Mouse (Mus musculus): Measurements from ENCODE around the gene Gm20458.

DNA sequence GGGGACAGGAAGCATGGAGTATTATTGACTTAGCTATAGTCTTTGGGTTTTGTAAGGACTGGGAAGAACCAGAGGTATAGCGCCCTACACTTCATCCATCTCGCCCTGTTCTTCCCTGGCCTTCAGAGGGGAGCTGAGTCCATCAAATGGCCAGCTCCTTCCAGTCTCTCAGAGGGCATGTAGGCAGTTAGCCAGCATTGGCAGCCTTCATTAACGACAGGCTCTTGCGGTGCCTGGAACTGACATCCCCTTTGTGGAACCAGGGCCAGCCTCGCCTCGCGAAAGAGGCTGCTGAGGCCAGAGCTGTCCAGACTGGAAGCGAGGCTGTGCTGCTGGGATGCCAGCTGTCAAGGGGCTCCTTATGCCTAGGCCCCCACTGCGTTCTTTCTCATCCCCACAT lies 27.0 kb downstream of the Gm20458 start:
- no peak for TF ChIP-seq CTCF (IDR thresholded peaks at IDR 0.05)
- TF ChIP-seq POLR2A (IDR thresholded peaks at IDR 0.05; ENCODE audit: insufficient read depth, low read depth, low read length) = no peak

Data from heart, adult 2 months (tissue).